Mouse (Mus musculus) testis, postnatal 14 days (tissue): Measurements from ENCODE around the gene Gripap1.
"Not testable (repeated sequence)": the region's sequence is repeated elsewhere in the genome, so short reads cannot be mapped to it uniquely, and the experiment has no call there.

Source experiments
- DNase-seq: peaks from one replicate; pipeline ENCODE4 v3.0.0; 2021; ENCODE audit warnings: low spot score

The Gripap1 gene

GRCm38 (mm10) chrX:7789542-7790136 lies at the start of gene Gripap1:
Gene Gripap1, plus strand, starts transcription at chrX:7789765.
- DNase-seq, result peak; percentile 61

- DNase-seq, result no peak
Measured at GRCm38 (mm10) chrX:7740082-7740819, 49.3 kb upstream of the Gripap1 start.

GRCm38 (mm10) chrX:7741103-7741502 lies 48.5 kb upstream of the Gripap1 start:
- no peak for DNase-seq

GRCm38 (mm10) chrX:7743470-7743869 lies 46.1 kb upstream of the Gripap1 start:
- DNase-seq, result no peak

- DNase-seq, result no peak
Measured at GRCm38 (mm10) chrX:7744940-7745339, 44.6 kb upstream of the Gripap1 start.

GRCm38 (mm10) chrX:7745429-7745828 lies 44.1 kb upstream of the Gripap1 start:
- DNase-seq, result no peak

GRCm38 (mm10) chrX:7750432-7751116 lies 39.0 kb upstream of the Gripap1 start, which contains the start of gene Ccdc120:
Gene Ccdc120, minus strand, starts transcription at chrX:7750905.
- peak; percentile 73 for DNase-seq

- DNase-seq, result not testable (repeated sequence)
Measured at GRCm38 (mm10) chrX:7753627-7754026, 35.9 kb upstream of the Gripap1 start.

- DNase-seq, result peak; percentile 92
Measured at GRCm38 (mm10) chrX:7762137-7762920, 27.2 kb upstream of the Gripap1 start, which contains the start of gene Tfe3. Gene Tfe3, plus strand, starts transcription at chrX:7762560.

GRCm38 (mm10) chrX:7762921-7763197 lies 26.7 kb upstream of the Gripap1 start:
- DNase-seq, result no peak

- peak; percentile 80 for DNase-seq
Measured at GRCm38 (mm10) chrX:7763631-7764393, 25.8 kb upstream of the Gripap1 start.

- DNase-seq, result no peak
Measured at GRCm38 (mm10) chrX:7764657-7765280, 24.8 kb upstream of the Gripap1 start.

- DNase-seq, result no peak
Measured at GRCm38 (mm10) chrX:7765281-7765670, 24.3 kb upstream of the Gripap1 start.

- DNase-seq, result peak; percentile 51
Measured at GRCm38 (mm10) chrX:7765764-7766163, 23.8 kb upstream of the Gripap1 start.

GRCm38 (mm10) chrX:7769302-7770017 lies 20.1 kb upstream of the Gripap1 start:
- no peak for DNase-seq

GRCm38 (mm10) chrX:7772766-7773165 lies 16.8 kb upstream of the Gripap1 start:
- no peak for DNase-seq

GRCm38 (mm10) chrX:7775501-7776205 lies 13.9 kb upstream of the Gripap1 start:
- no peak for DNase-seq

GRCm38 (mm10) chrX:7776329-7777082 lies 13.1 kb upstream of the Gripap1 start:
- no peak for DNase-seq
